Mouse (Mus musculus) right cerebral cortex, adult 2 months (tissue): ENCODE data around the gene Lama1.
A peak's percentile ranks its signal among the peaks of the same experiment; 100 is the strongest.
"Not testable (repeated sequence)": the region's sequence is repeated elsewhere in the genome, so short reads cannot be mapped to it uniquely, and the experiment has no call there.

Experiments used
- DNase-seq, 2 experiments: peaks; one replicate each; pipeline ENCODE4 v3.0.0; 2021 to 2022; ENCODE audit warnings: low spot score in 2 of 2

The Lama1 gene

DNA sequence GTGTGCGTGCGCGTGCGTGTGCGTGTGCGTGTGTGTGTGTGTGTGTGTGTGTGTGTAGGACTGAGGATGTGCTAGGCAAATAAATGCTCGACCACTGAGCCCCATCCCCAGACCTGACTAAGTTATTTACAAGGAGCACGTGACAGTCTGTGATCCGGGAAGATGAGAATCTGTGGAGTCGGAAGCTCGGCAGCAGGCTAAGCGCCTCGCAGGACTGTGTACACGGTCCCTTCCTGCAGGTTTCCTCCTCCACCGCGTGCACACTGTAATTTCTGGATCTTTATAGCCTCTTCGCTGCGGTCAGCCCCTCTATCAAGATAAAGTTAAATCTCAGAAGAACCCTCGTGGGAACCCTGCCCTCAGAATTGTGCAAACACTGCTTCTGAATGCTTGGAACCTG is 18.4 kb downstream of the Lama1 start:
- no peak for DNase-seq

DNA sequence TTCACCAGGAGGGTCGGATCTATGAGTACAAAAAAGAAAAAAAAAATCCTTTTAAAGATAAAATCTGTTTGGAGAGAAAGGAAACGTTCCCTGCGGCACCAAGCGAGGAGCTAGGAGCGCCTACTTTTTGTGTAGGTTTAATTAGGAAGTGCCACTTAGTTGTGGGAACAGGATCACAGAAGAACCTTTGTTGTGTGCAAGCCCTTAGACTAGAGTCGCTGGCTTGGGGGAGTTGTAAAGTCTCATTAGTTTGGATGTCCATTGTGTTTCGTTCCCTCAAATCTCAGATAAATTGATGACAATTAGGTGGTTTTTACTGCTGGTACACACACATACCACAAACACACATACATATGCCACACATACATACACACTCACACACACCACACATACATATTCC is 25.0 kb downstream of the Lama1 start:
- no peak for DNase-seq

GRCm38 (mm10) chr17:67722578-67722977 is 25.5 kb downstream of the Lama1 start:
- DNase-seq = no peak

DNA sequence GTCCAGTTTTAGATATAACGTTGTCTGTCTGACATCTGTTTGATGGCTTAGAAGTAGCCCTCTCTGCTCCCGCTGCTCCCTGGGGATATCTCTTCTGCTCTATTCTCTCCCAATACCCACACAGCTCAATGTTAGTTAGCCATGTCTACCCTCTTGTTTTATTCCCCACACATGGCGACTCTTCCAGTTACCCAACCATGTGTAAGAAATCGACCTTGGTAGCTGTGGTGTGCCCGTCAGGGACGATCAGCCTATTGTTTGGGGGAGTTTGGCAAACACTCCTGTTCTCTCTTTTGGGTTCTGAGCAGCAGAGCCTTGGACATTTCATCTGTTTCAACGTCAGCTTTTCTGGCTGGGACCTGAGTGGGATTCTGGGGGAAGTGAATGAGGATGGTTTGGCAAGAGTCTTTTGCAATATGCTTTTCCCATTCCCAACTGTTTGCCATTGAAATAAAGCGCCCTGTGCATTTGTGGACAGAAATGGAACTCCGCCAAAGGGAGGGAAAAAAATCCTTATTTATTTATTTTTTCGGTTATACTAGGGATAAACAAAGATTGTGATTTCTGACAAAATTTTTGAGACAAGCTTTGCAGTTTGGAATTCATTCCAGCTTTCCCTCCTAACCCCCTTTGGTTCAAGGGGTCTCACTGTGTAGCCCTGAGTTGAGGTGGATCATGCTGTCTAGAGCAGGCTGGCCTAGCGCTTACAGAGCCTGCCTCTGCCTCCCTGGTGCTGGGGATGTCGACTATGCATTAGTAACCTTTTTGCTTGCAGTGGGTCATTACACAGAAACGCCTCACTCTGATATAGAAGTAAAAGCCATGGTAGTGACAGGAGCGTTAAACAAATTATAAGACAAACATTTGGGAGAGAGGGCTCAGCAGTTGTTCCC is 26.4 kb downstream of the Lama1 start:
- DNase-seq = no peak

- no peak for DNase-seq
Observed at GRCm38 (mm10) chr17:67726601-67727000, 29.5 kb downstream of the Lama1 start.

DNA sequence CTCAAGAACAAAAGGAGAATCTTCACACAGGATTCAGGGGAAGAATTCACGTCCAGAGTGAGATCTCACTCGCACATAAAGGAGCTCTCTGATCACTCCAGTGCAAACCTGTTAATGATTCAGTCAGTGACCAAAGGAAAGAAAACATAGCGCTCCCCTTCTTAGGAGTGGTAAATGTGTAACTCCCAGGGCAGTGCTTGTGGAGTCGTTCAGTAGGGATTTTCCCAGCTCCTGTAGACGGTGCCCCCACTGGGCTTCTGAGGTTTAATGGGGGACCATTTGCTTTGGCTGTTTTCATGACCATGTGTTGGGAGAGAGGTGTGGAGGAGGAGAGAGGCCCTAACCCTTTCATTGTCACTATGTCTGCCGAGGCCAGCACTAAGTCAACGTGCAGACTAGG is 31.7 kb downstream of the Lama1 start:
- no peak for DNase-seq

DNA sequence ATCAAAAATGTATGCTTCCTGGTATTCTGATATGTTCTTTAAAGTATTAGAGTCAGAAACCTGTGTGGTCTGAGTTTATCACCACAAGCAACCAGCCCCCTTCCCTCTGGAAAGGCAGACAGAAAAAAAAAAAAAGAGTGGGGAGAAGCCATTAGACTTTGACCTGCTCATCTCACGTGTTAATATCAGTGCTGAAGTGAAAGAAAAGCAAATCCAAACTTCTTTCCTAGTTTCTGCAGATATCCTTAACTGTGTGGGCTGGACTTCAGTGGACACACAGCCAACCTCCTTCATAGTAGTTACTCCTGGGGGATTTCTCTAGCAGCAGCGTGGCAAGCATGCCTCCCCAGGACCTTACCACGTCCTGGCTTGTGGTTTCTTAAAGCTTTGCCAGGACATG is 34.0 kb downstream of the Lama1 start:
- DNase-seq = no peak

GRCm38 (mm10) chr17:67731964-67732363 is 34.9 kb downstream of the Lama1 start:
- DNase-seq = no peak

- no peak for DNase-seq
Observed at GRCm38 (mm10) chr17:67733516-67733915, 36.5 kb downstream of the Lama1 start.

DNA sequence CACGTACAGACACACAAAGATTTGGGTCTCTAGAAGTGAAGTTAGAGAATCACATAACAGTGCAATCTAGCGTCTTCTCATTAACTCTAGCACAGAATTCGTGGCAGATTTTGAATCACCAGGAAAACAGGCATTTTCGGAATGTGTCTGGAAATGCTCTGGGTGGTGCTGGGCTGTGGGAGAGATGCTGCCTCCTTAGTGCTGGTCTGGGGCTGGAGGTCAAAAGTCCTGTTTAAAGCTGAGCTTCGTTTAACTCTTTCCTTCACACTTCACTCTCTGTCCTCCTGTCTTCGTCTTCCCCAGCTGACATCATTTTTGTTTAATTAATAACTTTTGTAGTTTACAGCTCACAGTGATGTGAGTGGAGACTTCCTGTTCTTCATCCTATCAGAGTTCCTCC is 38.7 kb downstream of the Lama1 start:
- DNase-seq = no peak

DNA sequence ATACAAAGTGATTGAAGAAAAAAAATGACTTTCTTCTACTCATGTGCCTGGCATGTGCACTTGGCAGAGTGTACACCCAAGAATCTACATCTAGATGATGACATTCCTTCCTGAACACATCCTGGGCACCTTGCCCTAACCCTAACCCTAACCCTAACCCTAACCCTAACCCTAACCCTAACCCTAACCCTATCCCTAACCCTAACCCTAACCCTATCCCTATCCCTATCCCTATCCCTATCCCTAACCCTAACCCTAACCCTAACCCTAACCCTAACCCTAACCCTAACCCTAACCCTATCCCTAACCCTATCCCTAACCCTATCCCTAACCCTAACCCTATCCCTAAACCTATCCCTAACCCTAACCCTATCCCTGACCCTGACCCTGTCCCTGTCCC is 44.2 kb downstream of the Lama1 start:
- not testable (repeated sequence) for DNase-seq

DNA sequence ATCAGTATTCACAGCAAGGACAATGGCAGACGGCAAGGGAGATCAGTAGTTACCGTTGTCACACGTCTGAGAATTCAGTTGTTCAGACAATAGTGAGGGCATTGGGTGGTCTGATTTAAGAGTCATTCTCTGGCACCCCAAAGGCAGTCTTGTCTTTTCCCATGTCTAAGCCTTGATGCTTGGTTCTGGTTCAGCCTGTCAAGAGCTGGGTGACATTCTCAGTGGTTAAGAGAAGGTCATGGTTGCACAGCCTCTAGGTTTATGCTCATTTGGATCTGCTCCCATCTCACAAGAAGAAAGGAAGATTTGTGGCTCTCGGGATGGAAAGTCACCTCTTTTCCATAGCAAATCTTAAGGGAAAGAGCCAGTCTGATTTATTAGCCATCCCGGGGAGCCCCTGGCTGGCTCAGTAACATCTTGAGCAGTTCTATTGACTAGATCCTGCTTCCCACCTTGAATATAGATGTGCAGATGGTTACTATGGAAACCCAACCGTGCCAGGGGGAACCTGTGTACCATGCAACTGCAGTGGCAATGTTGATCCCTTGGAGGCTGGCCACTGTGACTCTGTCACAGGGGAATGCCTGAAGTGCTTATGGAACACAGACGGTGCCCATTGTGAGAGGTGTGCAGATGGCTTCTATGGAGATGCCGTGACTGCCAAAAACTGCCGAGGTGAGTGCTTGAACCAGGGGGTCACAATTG is 67.3 kb downstream of the Lama1 start:
- no peak for DNase-seq

DNA sequence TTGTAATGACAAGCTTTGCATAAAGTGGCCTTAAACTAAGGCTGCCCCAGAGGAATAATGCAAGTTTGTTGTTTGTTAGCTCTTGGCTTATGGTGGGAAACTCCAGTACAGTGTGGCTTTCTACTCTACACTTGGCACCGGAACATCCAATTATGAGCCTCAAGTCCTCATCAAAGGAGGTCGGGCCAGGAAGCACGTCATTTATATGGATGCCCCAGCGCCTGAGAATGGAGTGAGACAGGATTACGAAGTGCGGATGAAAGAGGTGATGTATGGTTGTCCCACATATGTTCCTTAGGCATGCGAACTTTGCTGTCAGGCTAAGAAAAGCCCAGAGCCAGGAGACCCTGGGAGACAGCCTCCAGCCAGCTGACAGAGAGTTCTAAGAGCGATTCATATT is 76.5 kb downstream of the Lama1 start:
- no peak for DNase-seq

DNA sequence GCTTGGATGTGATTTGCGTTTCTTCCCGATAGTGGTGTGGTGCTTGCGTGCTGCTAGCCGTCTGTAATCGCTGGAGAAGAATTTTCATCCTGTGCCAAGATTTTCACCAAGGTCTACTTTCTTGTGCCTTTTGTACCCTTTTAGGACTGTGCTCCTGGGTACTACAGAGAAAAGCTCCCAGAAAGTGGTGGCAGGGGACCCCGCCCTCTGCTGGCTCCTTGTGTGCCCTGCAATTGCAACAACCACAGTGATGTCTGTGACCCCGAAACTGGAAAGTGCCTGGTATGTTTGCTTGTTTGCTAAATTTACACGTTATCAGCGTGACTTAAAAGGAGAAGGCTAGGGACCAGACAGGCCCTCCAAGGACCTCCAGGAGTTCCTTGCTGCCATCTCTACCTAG is 79.7 kb downstream of the Lama1 start:
- DNase-seq = peak; percentile 6 to 13

GRCm38 (mm10) chr17:67779812-67780211 is 82.8 kb downstream of the Lama1 start:
- no peak for DNase-seq

- DNase-seq = no peak
Observed at GRCm38 (mm10) chr17:67791091-67791490, 94.0 kb downstream of the Lama1 start.

DNA sequence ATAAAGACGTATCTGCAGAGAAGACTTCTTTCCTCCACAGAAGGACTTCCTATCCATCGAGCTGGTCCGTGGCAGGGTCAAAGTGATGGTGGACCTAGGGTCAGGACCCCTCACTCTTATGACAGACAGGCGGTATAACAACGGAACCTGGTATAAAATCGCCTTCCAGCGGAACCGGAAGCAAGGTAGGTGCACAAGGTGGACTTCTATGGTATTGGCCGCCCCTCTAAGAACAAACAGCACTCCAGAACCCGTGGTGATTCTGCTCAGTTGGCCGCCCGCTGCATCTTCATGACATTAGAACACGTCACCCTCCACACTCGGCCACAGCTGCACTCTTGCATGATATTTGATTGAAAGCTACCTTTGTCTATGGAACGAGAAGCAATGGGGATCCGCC is 112.1 kb downstream of the Lama1 start:
- DNase-seq = no peak

DNA sequence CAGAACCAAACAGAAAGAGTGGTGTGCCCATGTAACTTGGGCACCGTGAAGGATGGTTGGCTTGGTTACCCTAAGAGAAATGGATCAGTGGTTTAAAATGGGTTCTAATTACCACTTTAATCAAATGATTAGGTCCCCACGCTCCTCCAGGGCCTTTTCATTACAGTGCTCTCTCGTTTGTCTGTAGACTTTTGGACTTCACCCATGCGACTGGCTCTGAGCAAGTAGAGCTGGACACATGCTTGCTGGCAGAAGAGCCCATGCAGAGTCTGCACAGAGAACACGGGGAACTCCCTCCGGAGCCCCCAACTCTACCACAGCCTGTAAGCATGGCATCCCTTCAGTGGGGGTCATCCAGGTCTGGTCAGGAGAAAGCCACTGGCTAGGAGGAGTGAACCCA is 116.6 kb downstream of the Lama1 start:
- DNase-seq = no peak

- DNase-seq = no peak
Observed at GRCm38 (mm10) chr17:67815720-67816119, 118.7 kb downstream of the Lama1 start.

DNA sequence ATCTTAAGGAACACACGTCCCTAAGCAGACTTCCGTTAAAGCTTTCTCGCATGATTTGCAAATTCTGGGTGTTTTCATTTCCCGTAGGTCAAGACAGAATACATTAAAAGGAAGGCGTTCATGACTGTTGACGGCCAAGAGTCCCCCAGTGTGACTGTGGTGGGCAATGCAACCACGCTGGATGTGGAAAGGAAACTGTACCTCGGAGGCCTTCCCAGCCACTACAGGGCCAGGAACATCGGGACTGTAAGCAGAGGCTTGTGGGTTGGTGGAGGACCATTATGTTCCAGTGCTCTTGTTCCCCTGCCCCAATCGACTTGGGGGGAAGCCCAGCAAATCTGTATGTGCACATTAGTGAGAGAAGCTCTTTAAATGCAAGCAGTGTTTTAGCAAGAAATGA is 119.9 kb downstream of the Lama1 start:
- no peak for DNase-seq

DNA sequence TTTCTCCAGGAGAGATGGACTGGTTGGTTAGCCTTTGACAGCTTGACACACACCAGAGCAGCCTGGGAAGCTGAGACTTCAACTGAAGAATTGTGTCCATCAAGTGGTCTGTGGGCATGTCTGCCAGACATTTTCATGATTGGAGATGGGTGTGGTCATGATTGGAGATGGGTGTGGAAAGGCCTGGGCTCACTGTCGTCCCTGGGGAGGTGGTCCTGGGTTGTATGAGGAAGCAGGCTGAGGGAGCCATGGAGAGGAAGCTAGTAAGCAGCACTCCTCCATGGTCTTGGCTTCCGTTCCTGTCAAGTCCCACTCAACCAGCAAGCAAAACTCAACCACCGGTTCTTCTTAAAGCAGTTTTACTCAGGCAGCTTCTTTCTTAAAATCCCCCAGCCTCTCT is 130.4 kb downstream of the Lama1 start:
- no peak for DNase-seq

DNA sequence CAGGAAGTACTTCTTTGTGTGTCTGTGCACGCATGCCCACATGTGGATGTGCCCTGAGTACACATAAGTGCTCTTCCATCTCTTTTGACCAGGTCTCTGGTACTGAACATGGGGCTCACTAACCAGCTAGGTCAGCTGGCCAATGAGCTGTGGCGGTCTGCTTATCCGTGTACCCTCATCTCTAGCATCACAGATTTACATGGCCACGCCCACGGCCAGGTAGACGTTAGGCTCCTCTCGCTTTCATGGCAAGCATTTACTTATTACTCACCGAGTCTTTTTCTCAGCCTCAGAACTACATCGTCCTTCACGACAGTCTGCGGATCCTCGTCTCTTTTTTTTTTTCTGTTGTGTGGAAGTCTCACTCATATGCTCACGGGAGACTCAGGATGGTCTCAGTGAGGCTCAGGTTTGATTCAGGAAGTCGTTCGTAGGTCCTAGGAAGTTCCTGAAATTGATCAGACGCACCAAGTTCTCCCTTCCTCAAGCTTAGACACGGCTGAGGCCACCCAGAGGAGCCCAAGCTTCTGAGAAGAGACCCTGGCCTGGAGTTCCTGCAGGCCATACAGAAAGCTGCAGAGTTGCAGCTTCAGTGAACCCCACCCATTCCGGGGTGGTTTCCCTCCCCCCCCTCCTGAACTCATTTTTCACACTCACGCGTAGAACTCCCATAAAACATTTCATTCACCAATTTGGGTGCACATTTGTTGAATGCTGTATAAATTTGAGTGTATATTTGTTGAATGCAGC is 139.3 kb downstream of the Lama1 start:
- no peak for DNase-seq
